Mouse (Mus musculus): ENCODE measurements at regions not wholly inside any gene's neighbourhood (a gene's known extent, or its start where the extent isn't known, plus 50 kb on each side); places are given as distances from the start of the nearest gene placed in this dataset.
"Not testable (repeated sequence)": the region's sequence is repeated elsewhere in the genome, so short reads cannot be mapped to it uniquely, and the experiment has no call there.

GRCm38 (mm10) chr10:16171251-16171650 is 1453.2 kb upstream of the Gje1 start:
- peak in 1 of 2 experiments; percentile 47 for DNase-seq (ENCODE audit: extremely low spot score in 1 of 2, low spot score in 1 of 2)

DNA sequence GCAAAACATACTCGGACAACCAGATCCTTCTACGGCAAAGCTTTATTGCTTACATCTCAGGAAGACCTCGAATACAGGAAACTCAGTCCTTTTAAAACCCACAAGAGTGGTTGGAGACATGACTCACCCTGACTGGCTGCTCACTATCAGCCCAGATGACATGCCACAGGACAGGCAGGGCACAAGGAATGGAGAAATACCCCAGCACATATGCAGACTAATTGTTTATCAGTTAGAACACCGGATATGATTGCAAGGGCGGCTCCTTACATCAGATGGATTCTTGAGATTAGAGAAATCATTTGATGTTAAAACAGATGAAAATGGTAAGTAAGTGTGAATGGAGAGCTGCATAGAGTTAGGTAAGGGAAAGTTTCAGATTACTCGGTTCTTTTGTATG is 1441.5 kb upstream of the Gje1 start:
- DNase-seq (ENCODE audit: extremely low spot score in 1 of 2, low spot score in 1 of 2) = not testable (repeated sequence)

- no peak for DNase-seq (ENCODE audit: extremely low spot score in 1 of 2, low spot score in 1 of 2)
Measured at GRCm38 (mm10) chr10:16158445-16158844, 1440.4 kb upstream of the Gje1 start.

DNA sequence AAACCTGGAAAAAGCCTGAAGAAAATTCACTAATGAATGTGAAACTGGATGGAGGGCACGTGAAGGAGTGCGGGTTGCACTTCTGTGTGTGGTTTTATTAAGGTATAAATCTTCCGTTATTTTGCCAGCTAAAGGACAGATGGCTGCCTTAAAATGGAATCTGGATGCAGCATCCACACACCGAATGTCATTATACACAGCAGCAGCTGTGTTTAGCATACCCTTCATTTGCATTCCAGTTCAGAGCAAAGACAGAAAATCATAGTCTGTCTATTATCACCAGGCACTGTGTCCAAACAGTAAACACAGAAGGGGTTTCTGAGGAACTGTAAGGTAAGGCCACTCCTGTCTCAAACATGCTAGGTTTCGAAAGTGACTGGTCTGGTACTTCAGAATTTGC is 1438.9 kb upstream of the Gje1 start:
- DNase-seq (ENCODE audit: extremely low spot score in 1 of 2, low spot score in 1 of 2) = peak in 1 of 2 experiments; percentile 53

DNA sequence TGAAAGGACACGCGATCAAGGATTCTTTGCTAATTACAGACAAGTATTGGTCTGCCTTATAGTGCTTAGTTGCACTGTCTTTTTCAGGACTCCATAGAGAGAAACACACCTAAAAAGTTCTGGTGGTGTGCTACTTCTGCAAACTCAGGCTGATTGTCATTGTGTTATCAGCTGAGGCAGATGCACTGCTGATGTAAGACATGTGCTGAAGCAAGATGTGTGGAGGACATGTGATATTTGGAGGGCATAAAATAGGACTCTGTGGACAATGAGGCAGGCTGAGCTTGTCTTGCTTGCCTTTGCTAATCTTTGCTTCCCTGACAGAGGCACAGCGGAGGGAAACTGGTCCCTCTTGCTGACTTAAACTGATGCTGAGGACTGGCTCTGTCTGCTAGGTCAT is 1431.0 kb upstream of the Gje1 start:
- no peak for DNase-seq (ENCODE audit: extremely low spot score in 1 of 2, low spot score in 1 of 2)

- DNase-seq (ENCODE audit: extremely low spot score in 1 of 2, low spot score in 1 of 2) = no peak
Measured at GRCm38 (mm10) chr10:16145397-16145796, 1427.4 kb upstream of the Gje1 start.

DNA sequence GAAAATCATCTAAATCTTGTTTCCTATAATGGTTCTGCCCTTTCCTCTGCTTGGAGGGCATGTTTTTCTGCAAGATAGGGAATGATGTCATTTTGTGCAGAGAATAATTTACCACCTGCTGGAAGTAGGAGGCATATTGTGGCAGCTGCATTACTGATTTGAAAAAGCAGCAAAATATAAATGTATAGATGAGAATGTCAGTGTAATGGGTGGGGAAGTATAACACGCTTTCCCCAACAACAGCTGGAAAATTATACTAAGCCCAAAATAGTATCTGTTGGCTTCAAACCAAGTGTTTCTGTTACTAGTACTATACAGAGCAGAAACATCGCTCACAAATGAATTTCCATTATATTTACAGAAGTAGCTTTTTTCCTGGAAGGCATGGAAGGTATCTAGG is 1405.9 kb upstream of the Gje1 start:
- DNase-seq (ENCODE audit: extremely low spot score in 1 of 2, low spot score in 1 of 2) = peak in 1 of 2 experiments; percentile 22

- no peak for DNase-seq (ENCODE audit: extremely low spot score in 1 of 2, low spot score in 1 of 2)
Measured at GRCm38 (mm10) chr10:16088210-16088609, 1370.2 kb upstream of the Gje1 start.

GRCm38 (mm10) chr10:16053008-16053407 is 1335.0 kb upstream of the Gje1 start:
- no peak for DNase-seq (ENCODE audit: extremely low spot score in 1 of 2, low spot score in 1 of 2)

DNA sequence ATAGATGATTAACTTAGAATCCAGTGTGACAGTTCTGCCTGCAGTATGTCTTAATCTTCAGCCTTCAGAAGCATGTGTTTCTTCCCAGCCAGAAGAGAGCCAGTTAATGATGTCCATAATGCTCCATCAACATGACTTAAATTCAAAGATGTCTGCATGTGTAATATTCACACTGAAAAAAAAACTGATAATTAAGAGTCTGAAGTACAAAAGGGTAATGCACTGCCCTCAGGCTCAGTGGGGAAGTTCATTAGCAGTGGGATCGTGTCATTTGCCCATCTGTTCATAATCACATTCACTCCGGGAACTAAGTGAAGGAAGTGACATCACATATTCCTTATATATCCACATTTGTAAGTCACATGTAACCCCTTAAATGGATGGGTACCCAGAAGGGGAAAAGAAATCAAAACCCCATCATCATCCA is 1334.5 kb upstream of the Gje1 start:
- no peak for DNase-seq (ENCODE audit: extremely low spot score in 1 of 2, low spot score in 1 of 2)

DNA sequence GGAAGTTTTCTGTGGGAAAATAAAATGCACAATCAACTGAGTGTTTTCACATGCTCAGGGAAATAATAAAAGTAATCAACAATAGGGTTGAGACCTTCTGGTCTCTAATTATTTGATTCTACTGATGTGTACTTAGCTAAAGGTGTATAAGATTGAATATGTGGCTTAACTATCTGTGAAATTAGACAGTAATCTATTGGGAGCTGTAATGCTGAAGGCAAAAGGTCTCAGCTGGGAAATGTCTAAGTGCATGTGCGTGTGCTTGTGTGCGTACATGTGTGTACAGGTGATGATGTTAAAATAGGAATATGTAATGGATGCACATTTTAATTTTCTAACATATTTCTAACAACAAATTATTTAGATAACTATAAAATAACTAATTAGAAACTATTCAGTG is 1318.2 kb upstream of the Gje1 start:
- no peak for DNase-seq (ENCODE audit: extremely low spot score in 1 of 2, low spot score in 1 of 2)

DNA sequence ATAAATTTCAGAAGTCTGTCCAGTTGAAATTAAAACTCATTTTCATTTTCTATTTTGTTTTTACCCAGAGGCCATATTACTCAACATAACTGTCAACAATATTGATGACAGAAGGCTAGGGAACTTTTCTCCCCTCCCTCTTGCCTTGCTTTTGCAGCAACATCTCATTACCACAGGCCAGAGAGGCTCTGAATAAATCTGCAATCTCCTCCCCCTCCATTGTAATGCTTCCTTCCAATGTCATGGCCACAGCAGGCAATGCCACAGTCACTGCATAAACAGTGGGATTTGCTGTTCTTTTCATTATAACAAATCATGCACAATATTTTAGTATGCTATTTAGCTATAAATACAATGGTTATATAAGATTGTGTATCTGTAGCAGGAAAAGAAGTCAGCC is 1315.1 kb upstream of the Gje1 start:
- DNase-seq (ENCODE audit: extremely low spot score in 1 of 2, low spot score in 1 of 2) = no peak

DNA sequence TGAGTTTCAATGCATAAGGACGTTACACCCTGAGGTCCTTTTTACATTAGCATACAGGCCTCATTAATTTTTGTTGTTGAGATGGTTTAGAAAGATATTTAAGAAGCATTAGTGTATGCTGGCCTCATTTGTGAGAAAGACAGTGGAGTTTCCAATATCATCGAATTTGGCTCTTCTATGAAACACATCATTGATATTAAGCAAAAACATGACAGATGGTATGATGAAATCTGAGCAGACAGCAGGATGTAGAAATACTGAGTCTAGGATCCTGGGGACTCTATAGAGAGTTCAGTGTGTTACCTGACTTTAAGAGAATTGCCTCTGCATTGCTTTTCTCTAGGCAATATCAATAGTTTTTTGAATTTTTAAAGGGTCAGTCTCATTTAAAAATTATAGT is 1312.8 kb upstream of the Gje1 start:
- DNase-seq (ENCODE audit: extremely low spot score in 1 of 2, low spot score in 1 of 2) = no peak

DNA sequence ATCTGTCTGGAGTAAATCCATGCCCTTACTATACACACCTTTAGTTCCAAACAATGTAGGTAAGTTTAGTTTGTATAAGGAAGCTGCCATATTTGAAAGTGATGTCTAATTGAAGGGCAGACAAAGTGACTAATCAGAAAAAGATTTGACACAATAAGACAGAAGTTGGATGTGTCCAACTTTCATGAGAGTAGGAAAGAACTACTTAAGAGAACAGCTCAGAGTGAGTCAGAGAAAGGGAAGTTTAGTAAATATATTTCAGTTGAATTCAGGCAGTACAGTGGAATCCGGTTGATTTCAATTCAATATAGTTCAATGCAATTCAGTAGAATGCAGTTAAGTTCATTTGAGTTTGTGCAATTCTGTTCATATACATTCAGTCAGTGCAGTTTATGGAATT is 1296.8 kb upstream of the Gje1 start:
- no peak for DNase-seq (ENCODE audit: extremely low spot score in 1 of 2, low spot score in 1 of 2)

- DNase-seq (ENCODE audit: extremely low spot score in 1 of 2, low spot score in 1 of 2) = no peak
Measured at GRCm38 (mm10) chr10:16001246-16001645, 1283.2 kb upstream of the Gje1 start.

- DNase-seq (ENCODE audit: extremely low spot score in 1 of 2, low spot score in 1 of 2) = no peak
Measured at GRCm38 (mm10) chr10:15993275-15993674, 1275.3 kb upstream of the Gje1 start.
